Mouse (Mus musculus) thymus, adult 18-20 months (tissue): ENCODE data around the gene Zmat5.

Source experiments
- DNase-seq, 2 experiments: peaks; one replicate each; pipeline ENCODE4 v3.0.0; 2022; ENCODE audit warnings: mixed read lengths in 2 of 2

The Zmat5 gene

GRCm38 (mm10) chr11:4704072-4704964 lies at the start of gene Zmat5, which contains the start of gene Uqcr10:
Zmat5 (plus strand) TSS chr11:4704678.
Uqcr10 (minus strand) TSS chr11:4704342.
- peak; percentile 82 to 91 for DNase-seq

DNA sequence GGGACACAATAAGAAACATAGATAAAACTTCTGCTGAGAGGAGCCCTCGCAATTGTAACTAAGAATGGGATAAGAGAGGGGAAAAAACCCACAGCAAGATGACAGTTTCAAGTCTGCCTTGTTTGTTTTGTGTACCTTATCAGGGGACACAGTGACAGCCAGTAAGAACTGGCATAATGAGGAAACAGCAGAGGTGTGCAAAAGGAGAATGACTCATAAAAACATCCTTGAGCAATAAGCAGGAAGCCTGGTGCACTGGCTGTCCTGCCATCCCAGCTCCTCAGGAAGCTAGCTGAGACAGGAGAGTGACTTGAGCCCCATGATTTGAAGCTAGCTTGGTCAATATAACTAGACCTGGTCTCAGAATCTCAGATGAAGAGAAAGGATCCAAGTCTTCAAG lies 44.7 kb upstream of the Zmat5 start:
- DNase-seq, result no peak

GRCm38 (mm10) chr11:4660309-4661025 lies 44.0 kb upstream of the Zmat5 start:
- DNase-seq, result no peak

- DNase-seq, result no peak
These were observed 43.2 kb upstream of the Zmat5 start for GRCm38 (mm10) chr11:4661324-4661723.

DNA sequence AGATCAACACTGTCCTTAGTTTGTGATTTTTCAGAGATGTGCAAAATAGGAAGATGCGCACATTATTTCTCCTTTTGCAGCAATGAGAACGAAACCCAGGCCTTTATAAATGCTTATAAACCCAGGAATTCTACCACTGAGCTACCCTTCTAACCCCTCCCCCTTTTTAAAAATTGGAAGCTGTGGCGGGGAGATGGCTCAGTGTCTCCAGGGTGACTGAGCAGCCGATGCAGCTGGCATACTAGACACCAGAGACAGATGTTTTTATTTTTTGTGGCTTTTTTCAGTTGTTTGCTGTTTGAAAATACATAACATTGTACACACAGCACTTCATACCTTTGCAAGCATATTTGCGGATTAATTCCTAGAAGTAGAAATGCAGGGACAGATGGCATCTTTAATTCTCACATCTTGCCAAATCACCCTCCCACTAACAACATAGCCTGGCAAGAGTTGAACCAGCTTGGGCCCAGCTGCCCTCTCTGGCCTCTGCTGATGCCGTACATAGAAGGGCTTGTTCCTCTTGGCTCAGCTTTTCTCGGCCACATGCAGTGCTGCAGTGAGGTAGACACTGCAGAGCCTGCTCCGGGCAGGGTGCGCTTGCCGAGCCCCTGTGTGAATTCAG lies 42.5 kb upstream of the Zmat5 start:
- no peak for DNase-seq

DNA sequence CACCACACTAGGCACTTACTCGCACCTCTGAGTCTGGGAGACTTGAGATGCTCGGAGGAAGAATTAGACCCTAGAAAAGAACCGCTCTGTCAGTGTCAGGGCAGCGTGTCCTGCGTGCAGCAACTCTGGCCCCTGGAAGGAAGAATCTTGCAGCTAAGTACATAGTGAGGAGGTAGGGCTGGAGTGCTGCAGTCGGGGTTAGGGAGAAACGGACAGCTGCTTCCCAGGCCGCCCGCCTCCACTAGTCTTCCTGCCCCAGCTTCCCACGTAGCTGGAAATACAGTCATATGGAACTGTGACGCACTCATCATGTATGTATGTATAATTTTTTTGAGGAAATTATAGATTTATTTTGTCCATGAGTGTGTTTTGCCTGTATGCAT lies 42.0 kb upstream of the Zmat5 start:
- no peak for DNase-seq

GRCm38 (mm10) chr11:4671736-4672135 lies 32.7 kb upstream of the Zmat5 start:
- DNase-seq, result no peak

GRCm38 (mm10) chr11:4674593-4674992 lies 29.9 kb upstream of the Zmat5 start:
- DNase-seq, result no peak

DNA sequence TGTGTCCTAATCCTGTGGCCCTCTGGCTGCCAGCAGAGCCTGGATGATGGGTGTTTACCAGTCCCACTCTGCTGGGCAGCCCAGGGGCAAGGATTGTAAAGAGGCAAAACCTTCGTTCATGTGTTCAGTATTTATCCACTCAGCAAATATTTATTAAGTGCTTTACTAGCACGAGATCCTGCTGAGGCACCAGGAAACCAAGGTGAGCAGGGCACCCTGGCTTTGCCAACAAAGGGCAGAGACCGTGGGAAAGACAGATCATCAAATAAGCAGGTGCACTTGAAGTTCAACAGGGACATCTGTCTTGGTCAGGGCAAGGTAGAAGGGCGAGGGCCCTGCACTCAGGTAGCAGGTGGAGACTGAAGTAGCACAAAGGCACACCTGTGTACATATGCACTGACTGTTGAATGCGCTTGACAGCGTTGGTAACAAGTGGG lies 29.3 kb upstream of the Zmat5 start:
- DNase-seq, result no peak

GRCm38 (mm10) chr11:4675693-4676092 lies 28.8 kb upstream of the Zmat5 start:
- DNase-seq, result no peak

DNA sequence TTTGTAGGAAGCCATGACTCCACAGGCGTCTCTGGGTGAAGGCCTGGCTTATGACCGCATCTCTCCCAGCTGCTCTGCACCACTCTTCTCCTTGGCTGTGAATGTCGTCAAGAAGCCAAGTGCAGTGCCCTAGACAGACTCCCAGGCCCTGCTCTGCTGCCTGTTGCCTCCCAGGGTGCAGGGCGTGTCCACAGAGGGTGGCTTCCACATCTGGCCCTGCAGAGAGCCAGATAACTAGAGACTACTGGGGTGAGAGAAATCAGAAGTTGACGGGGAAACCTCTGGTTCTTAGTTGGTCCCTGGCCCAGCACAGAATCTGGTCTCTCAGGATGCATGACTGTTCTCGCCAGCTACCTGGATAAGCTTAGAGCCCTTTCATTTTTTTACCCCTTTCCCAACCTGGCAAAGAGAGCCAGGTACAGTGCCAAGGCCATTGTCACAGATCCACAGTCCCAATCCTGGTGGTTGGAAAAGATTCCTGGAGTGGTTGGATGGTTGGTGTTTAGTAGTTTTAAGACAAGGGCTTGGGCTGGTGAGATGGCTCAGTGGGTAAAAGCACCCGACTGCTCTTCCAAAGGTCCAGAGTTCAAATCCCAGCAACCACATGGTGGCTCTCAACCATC lies 27.1 kb upstream of the Zmat5 start:
- no peak for DNase-seq

- no peak for DNase-seq
These were observed 25.6 kb upstream of the Zmat5 start for GRCm38 (mm10) chr11:4678700-4679440.

- no peak for DNase-seq
These were observed 25.0 kb upstream of the Zmat5 start for GRCm38 (mm10) chr11:4679441-4679832.

DNA sequence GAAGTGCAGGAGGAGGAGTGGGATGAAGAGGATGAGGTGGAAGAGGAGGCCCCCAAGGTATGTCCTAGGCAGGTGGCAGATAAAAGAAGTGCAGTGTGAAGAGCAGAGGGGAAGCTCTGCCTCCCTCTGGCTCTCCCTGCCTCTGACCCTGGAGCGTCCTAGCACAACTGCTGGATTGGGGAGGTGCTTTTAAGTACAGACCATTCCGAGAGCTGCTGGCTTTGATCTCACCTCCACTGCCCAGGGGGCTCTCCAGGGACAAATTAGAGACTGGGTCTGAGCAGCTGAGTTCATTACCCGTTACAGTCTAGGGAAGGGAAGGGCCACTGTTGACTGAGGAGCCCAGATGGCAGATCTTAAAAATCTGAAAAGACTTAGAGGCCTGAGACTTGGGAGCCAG lies 24.4 kb upstream of the Zmat5 start:
- DNase-seq, result no peak

DNA sequence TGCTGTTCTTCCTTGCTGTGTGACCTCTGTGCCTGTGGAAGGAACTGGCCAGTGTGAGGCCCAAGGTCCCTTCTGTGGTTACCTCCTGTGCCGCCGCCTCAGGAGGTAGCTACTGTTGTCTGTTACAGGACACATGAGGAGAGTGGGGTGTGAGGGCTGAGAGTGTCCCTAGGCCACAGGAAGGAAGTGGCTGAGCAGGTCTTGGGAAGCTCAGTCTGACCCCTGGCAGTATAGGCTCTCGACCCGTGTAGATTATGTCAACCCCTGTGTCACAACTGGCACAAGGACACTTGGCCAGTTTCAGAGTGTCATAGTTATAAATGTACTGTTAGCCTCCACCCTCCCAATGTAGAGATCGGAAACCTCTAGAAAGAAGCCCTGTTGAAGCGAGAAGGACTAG lies 21.0 kb upstream of the Zmat5 start:
- DNase-seq, result no peak

DNA sequence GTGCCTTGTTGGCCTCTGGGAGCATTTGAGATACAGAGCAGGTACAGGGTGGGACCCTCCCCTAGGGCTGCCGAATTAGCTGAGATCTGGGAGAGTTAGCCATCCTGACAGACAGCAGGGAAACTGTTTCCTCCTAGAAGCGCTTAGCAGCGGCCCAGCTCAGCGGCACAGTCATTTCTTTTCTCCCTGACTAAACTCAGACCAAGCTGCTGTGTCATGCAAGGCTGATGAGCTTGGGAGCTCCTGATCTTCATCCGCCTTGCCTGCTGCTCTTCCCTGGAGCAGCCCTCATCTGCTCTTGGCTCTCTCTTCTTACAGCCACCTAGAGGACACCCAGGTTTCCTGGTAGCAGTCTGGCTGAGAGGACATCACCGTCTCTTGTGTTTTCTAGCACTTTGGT lies 20.3 kb upstream of the Zmat5 start:
- DNase-seq, result no peak

GRCm38 (mm10) chr11:4685071-4685470 lies 19.4 kb upstream of the Zmat5 start:
- no peak for DNase-seq

- no peak for DNase-seq
These were observed 19.0 kb upstream of the Zmat5 start for GRCm38 (mm10) chr11:4685510-4685909.

- no peak for DNase-seq
These were observed 17.5 kb upstream of the Zmat5 start for GRCm38 (mm10) chr11:4687027-4687426.

GRCm38 (mm10) chr11:4687874-4688273 lies 16.6 kb upstream of the Zmat5 start:
- DNase-seq, result no peak

DNA sequence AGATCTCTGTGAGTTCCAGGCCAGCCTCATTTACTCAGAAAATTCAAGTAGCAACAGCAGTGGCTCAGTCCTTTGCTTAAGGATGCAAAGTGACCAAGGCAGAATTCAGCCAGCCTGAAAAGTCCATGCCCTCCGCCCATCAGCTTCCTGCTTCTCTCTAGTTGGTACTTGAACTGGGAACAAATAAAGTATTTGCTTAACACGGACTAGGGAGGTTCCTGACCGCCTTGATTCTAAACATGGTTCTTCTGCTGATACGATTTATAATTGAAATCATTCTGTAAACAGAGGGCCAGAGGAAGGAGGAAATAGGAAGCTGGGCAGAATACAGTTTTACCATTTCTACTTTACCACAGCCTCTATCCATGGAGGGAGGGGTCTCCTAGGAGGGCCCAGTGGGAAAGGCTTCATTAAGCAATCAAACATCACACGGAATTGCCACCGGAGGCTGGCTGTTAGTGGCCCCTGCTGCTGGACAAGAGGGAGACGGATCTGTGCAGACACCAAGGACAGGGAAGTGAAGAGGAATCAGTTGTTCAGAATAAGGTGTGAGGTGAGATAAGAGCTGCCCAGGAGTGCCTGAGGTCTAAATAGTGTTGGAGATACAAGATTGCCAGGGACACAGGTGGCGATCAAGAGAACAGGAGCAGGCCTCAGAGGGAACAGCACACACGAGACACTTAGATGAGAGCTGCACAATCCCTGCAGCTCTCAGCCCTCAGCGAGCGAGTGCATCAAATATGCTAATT lies 15.7 kb upstream of the Zmat5 start:
- DNase-seq, result no peak

GRCm38 (mm10) chr11:4690353-4690752 lies 14.1 kb upstream of the Zmat5 start:
- DNase-seq, result no peak
